Mouse (Mus musculus): ENCODE measurements around the gene Scly. TPM values are rescaled to one million over a fixed set of nuclear protein-coding genes. Genes with fewer than 3 reads are reported as not detected.

Gene Scly
- polyA plus RNA-seq, 1 experiment = 13.6 TPM

- Histone ChIP-seq H3K4me1 (peaks cover 18% of the 10 kb centered on the region), H3K27me3 (replicated peaks) (no peaks in the 10 kb centered on the region), H3K9me3 (no peaks in the 10 kb centered on the region), H3K36me3 (replicated peaks; ENCODE audit: low read length) (peaks cover 79% of the 10 kb centered on the region), H3K4me3 (replicated peaks) (no peak overlapping the region)
- TF ChIP-seq FLI1 (IDR thresholded peaks at IDR 0.05; ENCODE audit: low read length) (no peak), GATA1 (IDR thresholded peaks at IDR 0.05; ENCODE audit: borderline replicate concordance, low read length) (no peak)
Observed at GRCm38 (mm10) chr1:91272260-91272659, 25.9 kb upstream of the Scly start.

DNA sequence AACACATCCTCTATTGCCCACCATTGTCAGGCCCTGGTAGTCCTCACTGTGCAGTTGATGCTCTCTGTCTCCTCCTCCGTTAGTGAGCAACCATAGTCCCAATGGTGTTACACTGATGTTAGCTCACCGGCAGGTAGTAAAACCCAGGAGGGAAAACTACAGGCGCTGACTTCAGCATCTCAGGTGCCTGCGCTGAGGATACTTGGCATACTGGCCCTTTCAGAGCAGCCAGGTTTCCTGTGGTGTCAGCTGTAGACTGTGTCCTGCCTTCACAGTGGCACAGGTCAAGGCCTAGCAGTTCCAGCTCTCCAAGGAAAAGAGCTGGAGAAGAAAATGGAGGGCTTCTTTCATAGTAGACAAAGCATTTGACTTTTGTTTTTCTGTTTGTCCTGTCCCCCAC, 21.6 kb upstream of the Scly start:
- Histone ChIP-seq H3K4me3 (replicated peaks) (no peak overlapping the region), H3K9me3 (no peaks in the 10 kb centered on the region), H3K36me3 (replicated peaks; ENCODE audit: low read length) (peaks cover 86% of the 10 kb centered on the region), H3K4me1 (peaks cover 28% of the 10 kb centered on the region), H3K27me3 (replicated peaks) (no peaks in the 10 kb centered on the region)
- TF ChIP-seq GATA1 (IDR thresholded peaks at IDR 0.05; ENCODE audit: borderline replicate concordance, low read length) (no peak), FLI1 (IDR thresholded peaks at IDR 0.05; ENCODE audit: low read length) (no peak)

- Histone ChIP-seq H3K27me3 (replicated peaks) (no peaks in the 10 kb centered on the region), H3K36me3 (replicated peaks; ENCODE audit: low read length) (peaks cover 89% of the 10 kb centered on the region), H3K9me3 (no peaks in the 10 kb centered on the region), H3K4me1 (peaks cover 19% of the 10 kb centered on the region), H3K4me3 (replicated peaks) (no peak overlapping the region)
- TF ChIP-seq GATA1 (IDR thresholded peaks at IDR 0.05; ENCODE audit: borderline replicate concordance, low read length) (no peak), FLI1 (IDR thresholded peaks at IDR 0.05; ENCODE audit: low read length) (no peak)
Observed at GRCm38 (mm10) chr1:91277480-91277879, 20.7 kb upstream of the Scly start.

GRCm38 (mm10) chr1:91278410-91279119, 19.6 kb upstream of the Scly start:
- no peak for TF ChIP-seq FLI1 (IDR thresholded peaks at IDR 0.05; ENCODE audit: low read length)
- TF ChIP-seq GATA1 (IDR thresholded peaks at IDR 0.05; ENCODE audit: borderline replicate concordance, low read length) = no peak
- H3K4me3 ChIP-seq (replicated peaks) = no peak overlapping the region
- peaks cover 89% of the 10 kb centered on the region for H3K36me3 ChIP-seq (replicated peaks; ENCODE audit: low read length)
- H3K27me3 ChIP-seq (replicated peaks) = no peaks in the 10 kb centered on the region
- H3K4me1 ChIP-seq = peaks cover 12% of the 10 kb centered on the region
- no peaks in the 10 kb centered on the region for H3K9me3 ChIP-seq

- Histone ChIP-seq H3K4me3 (replicated peaks) (no peak overlapping the region), H3K36me3 (replicated peaks; ENCODE audit: low read length) (peaks cover 93% of the 10 kb centered on the region), H3K9me3 (no peaks in the 10 kb centered on the region), H3K27me3 (replicated peaks) (no peaks in the 10 kb centered on the region), H3K4me1 (peaks cover 12% of the 10 kb centered on the region)
- TF ChIP-seq GATA1 (IDR thresholded peaks at IDR 0.05; ENCODE audit: borderline replicate concordance, low read length) (no peak), FLI1 (IDR thresholded peaks at IDR 0.05; ENCODE audit: low read length) (no peak)
Observed at GRCm38 (mm10) chr1:91279126-91279525, 19.0 kb upstream of the Scly start.

- no peaks in the 10 kb centered on the region for H3K27me3 ChIP-seq (replicated peaks)
- peaks cover 93% of the 10 kb centered on the region for H3K36me3 ChIP-seq (replicated peaks; ENCODE audit: low read length)
- no peaks in the 10 kb centered on the region for H3K9me3 ChIP-seq
- H3K4me3 ChIP-seq (replicated peaks) = no peak overlapping the region
- TF ChIP-seq GATA1 (IDR thresholded peaks at IDR 0.05; ENCODE audit: borderline replicate concordance, low read length) (no peak), FLI1 (IDR thresholded peaks at IDR 0.05; ENCODE audit: low read length) (no peak)
- peaks cover 15% of the 10 kb centered on the region for H3K4me1 ChIP-seq
Observed at GRCm38 (mm10) chr1:91282582-91282981, 15.6 kb upstream of the Scly start.

DNA sequence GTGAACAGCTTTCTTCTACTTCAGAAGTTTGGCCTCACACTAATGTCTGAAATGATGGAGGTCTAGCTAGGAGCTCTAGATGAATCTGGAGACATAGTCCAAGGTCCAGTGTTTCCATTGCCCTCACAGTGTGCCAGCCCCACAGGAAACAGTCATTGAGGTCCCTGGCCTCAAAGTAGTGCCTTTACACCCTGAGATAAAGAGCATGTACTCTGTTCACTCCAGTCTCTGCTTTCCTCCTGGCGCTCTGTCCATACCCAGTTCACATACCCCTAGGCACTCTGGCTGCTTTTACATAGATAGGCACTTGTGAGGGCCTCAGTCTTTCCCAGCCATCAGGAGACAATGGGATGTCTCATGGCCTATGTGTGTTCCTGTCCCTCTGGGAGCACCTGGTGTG, 8.8 kb upstream of the Scly start:
- H3K4me1 ChIP-seq = peaks cover 22% of the 10 kb centered on the region
- TF ChIP-seq FLI1 (IDR thresholded peaks at IDR 0.05; ENCODE audit: low read length) (no peak), GATA1 (IDR thresholded peaks at IDR 0.05; ENCODE audit: borderline replicate concordance, low read length) (no peak)
- peaks cover 88% of the 10 kb centered on the region for H3K36me3 ChIP-seq (replicated peaks; ENCODE audit: low read length)

GRCm38 (mm10) chr1:91292101-91292825, 5.9 kb upstream of the Scly start:
- peaks cover 75% of the 10 kb centered on the region for H3K36me3 ChIP-seq (replicated peaks; ENCODE audit: low read length)
- peaks cover 22% of the 10 kb centered on the region for H3K4me1 ChIP-seq
- no peak overlapping the region for H3K4me3 ChIP-seq (replicated peaks)
- 0 out of 2 replicates have a peak, but pooled peaks cover 6% of the 10 kb centered on the region for H3K9me3 ChIP-seq
- no peaks in the 10 kb centered on the region for H3K27me3 ChIP-seq (replicated peaks)
- no peak for TF ChIP-seq GATA1 (IDR thresholded peaks at IDR 0.05; ENCODE audit: borderline replicate concordance, low read length)
- no peak for TF ChIP-seq FLI1 (IDR thresholded peaks at IDR 0.05; ENCODE audit: low read length)

More for the DNA sequence above, 8.8 kb upstream of the Scly start:
- no peaks in the 10 kb centered on the region for H3K9me3 ChIP-seq
- H3K27me3 ChIP-seq (replicated peaks) = no peaks in the 10 kb centered on the region
- no peak overlapping the region for H3K4me3 ChIP-seq (replicated peaks)

GRCm38 (mm10) chr1:91295544-91295943, 2.6 kb upstream of the Scly start:
- Histone ChIP-seq H3K36me3 (replicated peaks; ENCODE audit: low read length) (peaks cover 52% of the 10 kb centered on the region), H3K27me3 (replicated peaks) (no peaks in the 10 kb centered on the region), H3K4me3 (replicated peaks) (no peak overlapping the region), H3K9me3 (0 out of 2 replicates have a peak, but pooled peaks cover 6% of the 10 kb centered on the region), H3K4me1 (peaks cover 34% of the 10 kb centered on the region)
- TF ChIP-seq FLI1 (IDR thresholded peaks at IDR 0.05; ENCODE audit: low read length) (no peak), GATA1 (IDR thresholded peaks at IDR 0.05; ENCODE audit: borderline replicate concordance, low read length) (no peak)

Data from megakaryocyte, embryonic 14.5 days (primary cell).